Mouse (Mus musculus) c-Kit-positive CD71-positive TER-119-negative erythroid progenitor cells, embryonic 14.5 days (primary cell): ENCODE data around the gene Olfr1022.

Experiments
- DNase-seq: peaks from one replicate; pipeline ENCODE4 v3.0.0-alpha.2; 2013; ENCODE audit warnings: low read depth

Gene Olfr1022

DNA sequence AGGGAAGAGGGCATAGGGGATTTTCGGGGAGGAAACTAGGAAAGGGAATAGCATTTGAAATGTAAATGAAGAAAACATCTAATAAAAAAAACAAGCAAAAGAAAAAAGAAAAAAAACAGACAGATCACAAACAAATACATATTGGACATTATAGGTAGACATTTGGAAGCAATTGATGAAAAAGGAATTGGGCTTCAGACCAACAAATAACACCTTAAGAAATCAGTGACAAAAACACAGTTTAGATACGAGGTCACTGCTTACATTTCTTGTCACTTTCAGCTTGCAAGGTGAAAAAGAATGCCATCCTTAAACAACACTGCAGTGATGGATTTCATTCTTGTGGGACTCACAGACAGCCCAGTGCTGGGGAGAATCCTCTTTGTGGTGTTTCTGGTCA lies at the start of gene Olfr1022:
Gene Olfr1022, plus strand, starts transcription at position 301 of the 400 bp plus-strand sequence.
- no peak for DNase-seq

GRCm38 (mm10) chr2:85845383-85845782 lies 23.0 kb upstream of the Olfr1022 start, which contains the start of gene Olfr1019:
TSS of gene Olfr1019 (minus strand) at chr2:85845483.
- DNase-seq = no peak

- DNase-seq = no peak
These were observed 21.7 kb upstream of the Olfr1022 start, which contains the start of gene Olfr1020 for GRCm38 (mm10) chr2:85846730-85847129. TSS of gene Olfr1020 (plus strand) at chr2:85847030.

DNA sequence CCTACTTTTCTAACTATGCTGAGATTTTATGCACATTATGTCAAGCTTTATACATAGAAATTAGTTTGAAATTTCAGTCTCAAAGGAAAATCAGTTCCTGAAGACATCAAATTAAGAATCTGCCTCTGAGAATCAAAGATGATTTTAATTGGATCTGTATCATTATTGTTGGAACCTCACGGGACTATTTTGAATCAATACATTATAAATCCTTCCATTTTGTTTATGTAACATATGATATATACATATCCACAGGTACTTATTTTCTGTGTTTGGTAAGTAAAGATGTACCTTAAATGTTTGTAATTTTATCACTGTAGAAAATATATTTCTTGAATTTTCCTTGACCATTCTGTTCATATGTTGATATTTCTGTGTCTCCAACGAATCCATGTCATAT lies 16.9 kb downstream of the Olfr1022 start, which contains the start of gene Olfr1023:
Gene Olfr1023, plus strand, starts transcription at position 301 of the 400 bp plus-strand sequence.
- no peak for DNase-seq

GRCm38 (mm10) chr2:85904952-85905351 lies 36.6 kb downstream of the Olfr1022 start, which contains the start of gene Olfr1024:
TSS of gene Olfr1024 (minus strand) at chr2:85905052.
- no peak for DNase-seq

DNA sequence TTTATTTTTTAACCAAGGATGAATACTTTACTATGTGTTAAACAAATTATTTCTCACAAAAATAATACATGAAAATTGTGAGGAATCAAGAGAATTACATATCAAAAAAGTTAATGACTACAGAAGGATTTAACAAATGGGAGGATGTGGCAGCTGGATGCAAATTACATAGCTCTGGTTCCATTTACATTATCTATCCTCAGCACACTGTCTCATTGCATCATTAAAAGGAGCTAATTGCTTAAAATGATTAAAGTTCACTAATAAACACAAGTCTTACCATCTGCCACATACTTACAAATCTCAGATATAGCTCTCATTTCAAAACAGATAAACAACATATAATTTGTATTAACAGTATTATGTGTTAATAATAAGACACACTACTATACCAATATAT lies 44.8 kb downstream of the Olfr1022 start:
- no peak for DNase-seq

DNA sequence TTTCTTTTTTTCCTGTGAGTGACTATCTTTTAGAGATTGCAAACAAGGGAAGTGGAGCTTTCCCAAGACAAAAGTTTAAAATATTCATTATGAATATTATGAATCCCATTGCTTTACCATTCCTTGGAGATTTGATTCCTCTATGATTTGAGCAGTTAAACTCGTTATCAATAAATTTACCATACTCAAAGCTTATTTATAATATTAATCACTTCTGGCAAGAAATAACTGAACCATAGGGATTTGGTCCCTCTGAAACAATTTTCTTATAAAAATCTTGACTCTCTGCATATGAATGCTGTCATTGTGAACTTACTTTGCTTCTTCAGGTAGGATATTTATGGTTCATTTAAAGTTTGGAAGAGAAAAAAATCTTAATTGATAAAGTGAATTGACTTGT lies 46.5 kb downstream of the Olfr1022 start, which contains the start of gene Olfr1025-ps1:
Gene Olfr1025-ps1, plus strand, starts transcription at position 301 of the 400 bp plus-strand sequence.
- no peak for DNase-seq
